Mouse (Mus musculus) olfactory bulb, adult 2 months (tissue): ENCODE data around the gene Ptrh1. TPM values are rescaled to one million over a fixed set of nuclear protein-coding genes. Genes with fewer than 3 reads are reported as not detected.

ENCODE experiments used
- H3K27ac ChIP-seq: fragments of 200-500 bp; 2 replicates; pipeline ENCODE4 v1.5.1; 2012; ENCODE audit warnings: low read depth, low read length; ENCODE audit not compliant: insufficient read depth
- H3K4me1 ChIP-seq: fragments of 200-500 bp; 2 replicates; pipeline ENCODE4 v1.6.1; 2012; ENCODE audit warnings: low read length; ENCODE audit not compliant: control insufficient read depth, insufficient read depth
- H3K4me3 ChIP-seq: fragments of 200-500 bp; 2 replicates; pipeline ENCODE4 v1.5.1; 2012; ENCODE audit warnings: mild to moderate bottlenecking, low read depth, low read length, moderate library complexity; ENCODE audit not compliant: insufficient read depth
- CTCF ChIP-seq: fragments of 200-500 bp; IDR thresholded peaks from 2 replicates; pipeline ENCODE4 v1.5.1; 2012; ENCODE audit warnings: low read depth, mild to moderate bottlenecking, low read length, moderate library complexity; ENCODE audit not compliant: insufficient read depth
- POLR2A ChIP-seq: fragments of 200-500 bp; IDR thresholded peaks from 2 replicates; pipeline ENCODE4 v1.6.1; 2012; ENCODE audit warnings: mild to moderate bottlenecking, low read depth, low read length, moderate library complexity; ENCODE audit not compliant: insufficient read depth
- WGBS: fragments of 180-500 bp; shearing (Covaris S2); methylation state at CpG from one replicate; pipeline ENCODE4 v1.1.7; 2018; 5-methylcytosine and 5-hydroxymethylcytosine counted together
- polyA plus RNA-seq: library from polyadenylated mRNA; stranded (reverse); fragments of >200 nt; gene quantifications from 2 replicates; pipeline ENCODE4 v1.2.4, GENCODE M21; 2012; ENCODE audit warnings: low replicate concordance; ENCODE audit not compliant: missing spikeins, insufficient read depth, insufficient read length

Ptrh1 gene
- polyA plus RNA-seq, 1 experiment: not detected

DNA sequence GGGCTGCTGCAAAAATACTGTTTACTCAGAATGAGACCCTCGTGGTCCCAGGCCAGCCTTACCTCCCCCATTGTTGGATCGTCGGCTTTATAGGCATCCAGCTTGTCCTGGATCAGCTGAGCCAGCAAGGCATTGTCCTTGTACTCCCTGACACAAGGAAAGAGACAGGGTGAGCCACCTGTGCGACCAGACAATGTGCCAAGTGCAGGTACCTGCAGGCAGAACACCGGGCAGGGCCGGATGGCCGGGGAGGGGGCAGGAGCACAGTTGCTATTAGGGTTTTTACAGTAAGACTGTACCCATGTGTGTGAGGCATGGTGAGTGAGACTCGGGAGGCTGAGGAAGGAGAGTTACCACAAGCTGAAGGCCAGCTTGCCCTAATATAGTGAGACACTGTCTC, 36.4 kb downstream of the Ptrh1 start:
- WGBS: 83% methylated on average over 8 of the region's 8 CpGs
- H3K4me1 ChIP-seq: peaks cover 10% of the 10 kb centered on the region

DNA sequence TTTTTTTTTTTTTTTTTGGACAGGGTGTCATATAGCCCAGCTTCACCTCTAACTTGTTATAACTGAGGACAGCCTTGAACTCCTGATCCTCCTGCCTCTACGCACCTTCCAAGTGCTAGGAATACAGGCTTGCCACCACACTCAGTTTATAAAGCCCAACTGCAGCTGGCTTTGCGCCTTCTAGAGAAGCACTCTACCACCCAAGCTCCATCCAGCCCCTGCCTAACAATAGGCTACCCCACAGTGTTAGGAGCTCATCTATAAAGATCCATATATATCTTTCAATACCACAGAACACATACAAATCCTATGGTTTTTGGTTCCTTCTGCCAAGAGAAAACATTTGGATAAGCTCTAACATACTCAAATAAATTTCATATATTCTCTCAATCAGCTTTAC, 40.9 kb downstream of the Ptrh1 start:
- peaks cover 23% of the 10 kb centered on the region for H3K4me1 ChIP-seq
- WGBS: 63% methylated on average over 2 of the region's 2 CpGs
- H3K27ac ChIP-seq: no peak overlapping the region
- no peak overlapping the region for H3K4me3 ChIP-seq
- TF ChIP-seq POLR2A: no peak
- no peak for TF ChIP-seq CTCF

More for the DNA sequence above, 36.4 kb downstream of the Ptrh1 start:
- Histone ChIP-seq H3K27ac (no peak overlapping the region), H3K4me3 (no peak overlapping the region)
- TF ChIP-seq CTCF: no peak
- TF ChIP-seq POLR2A: no peak

DNA sequence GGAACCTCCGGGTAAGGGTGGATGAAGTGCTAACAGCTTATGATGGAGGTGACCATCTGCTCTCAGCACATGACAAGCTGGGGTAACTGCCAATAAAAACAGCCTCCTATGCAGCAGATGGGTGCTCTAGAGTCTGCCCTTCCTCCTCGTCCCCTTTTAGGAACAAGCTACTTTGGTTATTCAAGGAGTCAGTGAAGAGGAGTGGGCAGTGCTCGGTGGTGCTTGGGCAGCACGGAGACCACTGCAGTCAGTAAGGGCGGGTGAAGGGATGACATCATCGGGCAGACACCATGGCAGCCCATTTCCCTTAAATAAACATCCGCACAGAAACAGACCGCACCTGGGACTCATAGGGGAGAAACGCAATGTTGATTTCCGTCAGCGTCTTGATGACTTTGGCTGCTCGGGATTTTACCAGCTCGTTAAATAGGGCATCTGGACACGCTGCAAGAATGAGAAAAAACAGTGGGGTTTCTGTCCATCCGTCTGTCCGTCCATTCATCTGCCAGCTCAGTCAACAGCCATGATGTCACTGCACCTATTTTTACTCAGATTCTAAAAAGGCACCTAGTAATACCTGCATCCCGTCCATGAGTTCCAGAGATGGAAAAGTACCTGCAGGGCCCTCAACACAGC, 41.5 kb downstream of the Ptrh1 start:
- H3K4me1 ChIP-seq: peaks cover 26% of the 10 kb centered on the region
- TF ChIP-seq POLR2A: no peak
- TF ChIP-seq CTCF: no peak
- no peak overlapping the region for H3K4me3 ChIP-seq
- WGBS: 47% methylated on average over 17 of the region's 17 CpGs
- H3K27ac ChIP-seq: peak overlapping the region; percentile 52

DNA sequence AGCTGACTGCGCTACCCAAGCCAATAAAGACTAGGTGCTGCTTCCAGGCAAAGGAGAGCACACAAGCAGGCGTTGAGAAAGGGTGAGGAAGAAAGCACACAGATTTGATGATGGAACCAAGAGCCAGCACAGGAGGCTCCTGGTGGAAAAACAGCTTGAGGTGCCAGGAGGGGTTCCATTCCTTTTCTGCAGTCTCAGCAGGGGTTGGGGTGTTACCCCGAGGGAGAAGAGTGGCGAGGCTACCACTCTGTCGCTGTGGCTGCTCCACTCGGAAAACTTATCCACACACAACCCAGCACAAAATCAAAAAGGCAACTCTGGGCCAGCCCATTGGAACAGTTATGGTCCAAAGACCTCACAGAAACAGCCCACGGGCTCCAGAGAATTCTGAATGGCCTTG, 42.0 kb downstream of the Ptrh1 start:
- WGBS: 44% methylated on average over 7 of the region's 7 CpGs
- TF ChIP-seq POLR2A (no peak), CTCF (no peak)
- Histone ChIP-seq H3K4me3 (no peak overlapping the region), H3K27ac (peak overlapping the region; percentile 52), H3K4me1 (peaks cover 29% of the 10 kb centered on the region)

DNA sequence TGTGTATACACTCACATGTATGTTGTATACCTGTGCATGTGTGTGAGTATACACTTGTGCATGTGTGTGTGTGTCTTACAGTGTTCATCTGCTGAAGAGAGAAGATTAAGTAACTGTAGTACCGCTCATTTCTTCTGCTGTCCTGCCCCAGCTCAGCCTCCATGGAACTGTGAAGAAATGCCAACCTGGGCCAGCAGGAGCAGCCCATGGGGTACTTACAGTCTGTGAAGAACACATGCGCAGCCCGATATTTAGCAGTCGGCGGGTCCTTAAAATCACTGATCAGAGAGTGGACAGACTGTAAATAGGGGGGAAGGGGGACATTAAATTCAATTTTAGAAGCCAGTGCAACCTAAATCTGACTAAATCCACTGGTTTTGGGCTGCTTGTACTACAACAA, 42.6 kb downstream of the Ptrh1 start:
- Histone ChIP-seq H3K4me1 (peaks cover 35% of the 10 kb centered on the region), H3K4me3 (no peak overlapping the region), H3K27ac (no peak overlapping the region)
- WGBS: 88% methylated on average over 5 of the region's 5 CpGs
- TF ChIP-seq POLR2A (no peak), CTCF (no peak)

DNA sequence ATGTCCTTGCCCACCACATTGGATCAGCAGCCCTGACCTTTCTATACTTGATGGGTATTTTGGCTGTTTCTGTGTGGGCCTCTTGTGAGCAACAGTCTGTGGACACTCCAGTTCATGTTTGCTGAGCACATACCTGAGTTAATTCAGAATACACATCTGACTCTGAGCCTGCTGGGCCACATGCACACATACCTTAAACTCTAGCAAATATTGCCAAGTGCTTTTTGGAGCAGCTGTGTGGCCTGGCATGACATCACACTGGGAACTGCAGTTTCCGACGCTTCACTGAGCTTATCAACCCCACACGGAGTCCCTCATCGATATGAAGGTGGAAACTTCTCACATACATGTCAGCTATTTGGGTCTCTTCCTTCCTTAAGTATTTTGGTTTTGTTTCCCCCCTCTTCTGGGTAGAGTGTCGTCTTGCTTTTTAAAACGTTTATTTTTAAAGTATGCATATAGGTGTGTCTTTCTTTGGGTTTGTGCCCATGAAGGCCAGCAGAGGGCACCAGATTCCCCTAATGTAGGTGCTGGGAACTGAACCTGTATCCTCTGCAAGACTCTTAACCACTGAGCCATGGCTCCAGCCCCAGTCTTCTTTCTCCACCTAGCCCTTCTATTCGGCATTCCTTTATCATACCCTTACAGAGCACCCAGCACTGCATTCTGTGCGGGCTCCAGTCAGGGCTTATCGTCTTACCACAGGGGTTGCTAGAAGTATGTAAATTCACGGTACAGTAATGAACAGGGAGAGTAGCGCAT, 45.6 kb downstream of the Ptrh1 start:
- WGBS: 51% methylated on average over 11 of the region's 11 CpGs
- Histone ChIP-seq H3K27ac (no peak overlapping the region), H3K4me1 (peaks cover 45% of the 10 kb centered on the region), H3K4me3 (no peak overlapping the region)
- TF ChIP-seq POLR2A (no peak), CTCF (no peak)

DNA sequence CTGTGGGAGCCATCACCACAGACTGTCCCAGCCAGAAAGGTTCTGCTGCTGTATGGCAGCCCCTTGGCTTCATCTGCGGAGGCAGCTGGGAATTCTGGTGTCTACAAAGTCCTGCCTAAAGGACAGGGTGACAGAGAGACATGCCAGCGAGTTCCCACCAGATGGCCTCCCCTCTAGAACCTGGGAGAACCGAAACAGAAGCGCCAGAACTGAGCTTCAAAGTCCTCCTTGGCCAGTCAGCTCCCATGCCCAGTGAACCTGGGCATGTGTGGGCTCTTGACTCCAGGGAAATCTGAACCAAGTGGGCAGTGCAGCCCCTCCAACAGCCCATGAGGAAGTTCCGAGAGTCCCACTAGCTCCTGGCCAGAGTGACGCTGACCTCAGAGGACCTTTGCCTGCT, 47.1 kb downstream of the Ptrh1 start:
- Histone ChIP-seq H3K4me3 (no peak overlapping the region), H3K4me1 (peaks cover 38% of the 10 kb centered on the region), H3K27ac (no peak overlapping the region)
- WGBS: 80% methylated on average over 6 of the region's 6 CpGs
- TF ChIP-seq CTCF (no peak), POLR2A (no peak)

DNA sequence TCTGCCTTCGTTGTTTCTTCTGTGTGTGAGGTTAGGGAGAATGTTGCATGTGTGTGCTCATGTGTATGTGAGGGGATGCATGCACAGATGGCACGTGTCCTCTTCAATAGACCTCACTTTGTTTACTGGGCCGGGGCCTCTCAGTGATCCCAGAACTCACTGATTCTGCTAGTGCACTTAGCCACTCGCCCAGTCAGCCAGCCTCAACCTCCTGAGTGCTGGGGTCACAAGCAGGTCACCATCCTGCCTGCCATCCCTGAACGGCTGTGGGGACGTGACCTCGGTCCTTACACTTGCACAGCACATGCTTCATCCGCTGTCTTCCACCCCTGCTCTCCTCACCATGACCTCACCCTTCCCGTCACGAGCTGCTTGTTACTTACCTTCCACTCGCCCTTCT, 47.6 kb downstream of the Ptrh1 start:
- 68% methylated on average over 11 of the region's 11 CpGs for WGBS
- peaks cover 35% of the 10 kb centered on the region for H3K4me1 ChIP-seq
- no peak for TF ChIP-seq CTCF
- no peak overlapping the region for H3K4me3 ChIP-seq
- peak overlapping the region; percentile 30 for H3K27ac ChIP-seq

DNA sequence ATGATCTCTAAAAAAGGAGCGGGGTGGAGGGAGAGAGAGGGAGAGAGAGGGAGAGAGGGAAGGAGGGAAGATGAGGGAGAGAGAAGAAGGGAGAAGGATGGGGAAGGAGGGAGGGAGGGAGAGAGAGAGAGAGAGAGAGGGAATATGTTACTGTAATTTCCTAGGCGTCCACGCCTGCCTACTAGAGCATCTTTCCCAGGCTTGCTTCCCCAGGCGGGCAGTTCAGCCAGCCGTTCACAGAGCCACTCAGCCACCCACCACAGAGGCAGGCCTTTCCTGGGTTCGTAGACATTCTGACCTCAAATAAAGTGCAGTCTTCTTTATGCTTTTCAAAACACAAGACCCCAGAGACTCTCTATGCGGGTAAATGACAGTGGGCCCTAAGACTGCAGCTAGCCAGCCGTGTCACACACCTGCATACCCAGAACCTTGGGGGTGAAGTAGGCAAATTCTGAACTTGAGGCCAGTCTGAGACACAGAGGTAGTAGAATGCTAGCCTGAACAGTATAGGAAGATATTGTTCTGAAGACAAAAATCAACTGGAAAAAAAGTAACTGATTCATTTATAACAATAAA, 48.1 kb downstream of the Ptrh1 start:
- Histone ChIP-seq H3K4me1 (peaks cover 35% of the 10 kb centered on the region), H3K4me3 (no peak overlapping the region), H3K27ac (peak overlapping the region; percentile 30)
- 48% methylated on average over 8 of the region's 8 CpGs for whole genome bisulfite sequencing
- TF ChIP-seq POLR2A (no peak), CTCF (no peak)
